Mouse (Mus musculus): ENCODE measurements around the gene Cox11. TPM values are rescaled to one million over a fixed set of nuclear protein-coding genes. Genes with fewer than 3 reads are reported as not detected.

The Cox11 gene
- polyA plus RNA-seq (2012; ENCODE audit: low replicate concordance) = 11.9 and 19.0 TPM in 2 replicates

DNA sequence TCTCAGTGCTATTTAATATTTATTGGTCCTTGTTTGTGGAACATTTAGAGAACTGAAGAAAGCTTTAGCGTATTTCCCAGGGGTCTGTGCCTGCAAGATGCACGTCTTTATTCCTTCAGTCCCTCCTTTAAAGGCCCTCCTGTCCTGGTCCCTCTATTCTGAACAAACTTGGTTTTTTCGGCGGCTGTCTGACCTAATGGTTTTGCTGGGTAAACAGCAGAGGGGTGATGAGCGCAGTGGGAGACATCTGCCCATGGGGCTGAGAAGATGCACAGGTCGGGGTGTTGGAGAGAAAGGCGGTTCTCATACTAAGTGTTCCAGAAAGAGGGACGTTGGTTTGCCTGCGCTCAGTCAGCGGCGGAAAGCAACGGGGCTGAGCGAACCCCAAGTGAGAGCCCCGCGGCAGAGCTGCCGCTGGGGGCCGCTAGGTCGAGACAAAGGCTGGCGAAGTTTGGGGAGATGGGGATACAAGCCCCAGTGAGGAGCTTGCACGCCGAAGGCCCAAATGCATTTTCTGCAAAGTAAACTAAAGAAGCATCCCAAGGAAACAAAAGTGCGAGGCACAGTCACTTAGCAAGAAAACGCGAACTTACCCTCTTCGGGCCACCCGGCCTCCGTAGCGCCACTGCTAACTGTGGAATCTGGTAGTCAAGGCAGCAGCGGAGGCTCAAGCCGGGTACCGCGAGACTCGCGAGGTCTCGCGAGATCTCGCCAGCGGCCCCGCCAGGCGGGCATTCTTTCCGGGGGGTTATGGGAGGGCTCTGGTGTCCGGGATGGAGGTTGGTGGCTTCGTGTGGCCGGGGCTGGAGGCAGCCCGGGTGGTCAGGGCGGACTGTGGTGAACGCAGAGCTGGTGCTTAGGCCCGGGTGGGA lies at the start of gene Cox11, which contains the start of gene Stxbp4:
Gene Cox11, plus strand, starts transcription at position 734 of the 872 bp plus-strand sequence.
Gene Stxbp4, minus strand, starts transcription at position 645 of the 872 bp plus-strand sequence.

DNA sequence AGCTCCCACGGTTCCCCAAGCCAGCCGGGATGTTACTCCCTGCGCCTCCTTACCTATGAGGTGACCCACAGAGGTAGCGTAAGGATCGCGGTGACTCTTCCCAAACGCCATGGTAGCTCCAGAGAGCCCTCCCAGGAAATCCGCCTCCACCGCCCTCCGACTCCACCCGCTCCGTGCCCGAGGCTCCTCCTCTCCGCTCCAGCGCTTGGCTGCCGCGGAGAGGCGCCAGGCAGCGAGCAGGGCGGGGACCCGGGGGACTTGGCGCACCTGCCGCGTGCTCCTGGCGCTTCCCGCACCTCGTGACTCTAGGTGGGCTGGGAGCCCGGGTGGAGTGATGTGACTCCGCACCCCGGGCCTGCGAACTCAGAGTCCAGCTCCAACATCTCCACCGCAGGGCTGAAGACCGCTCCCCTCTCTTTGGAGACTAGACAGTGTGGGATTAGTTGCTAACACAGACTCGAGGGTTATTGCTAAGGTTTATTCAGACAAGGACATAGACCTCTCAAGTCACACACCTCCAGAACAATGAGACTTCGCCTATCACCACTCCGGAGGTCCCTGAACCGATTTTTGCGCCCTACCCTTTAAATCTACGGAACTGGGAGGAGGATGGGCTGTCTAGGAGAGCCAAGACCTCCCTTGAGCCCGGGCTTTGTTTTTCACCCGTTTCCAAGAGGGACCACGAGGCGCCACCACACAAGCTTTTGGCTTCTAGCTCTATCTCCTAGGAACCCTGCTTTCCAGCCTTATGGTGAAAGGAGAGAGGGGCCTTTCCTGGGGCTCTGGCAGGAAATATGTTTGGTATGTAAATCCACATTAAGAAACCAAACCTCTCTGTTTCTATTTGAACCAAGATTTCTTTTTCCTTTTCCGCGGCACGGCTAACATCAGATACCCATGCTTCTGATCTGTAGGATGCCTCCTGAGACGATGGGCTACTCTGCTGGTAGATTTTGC lies 49.8 kb downstream of the Cox11 start, which contains the start of gene Tom1l1:
Gene Tom1l1, minus strand, starts transcription at position 907 of the 957 bp plus-strand sequence.

Other genes starting within 250 kb of the Cox11 start
- 1.5 and 7.2 TPM in 2 replicates for gene Hlf, start 247.3 kb upstream of the Cox11 start, polyA plus RNA-seq (2012; ENCODE audit: low replicate concordance)
- 0.11 and 0.29 TPM in 2 replicates for gene Stxbp4, start 89 bp upstream of the Cox11 start, polyA plus RNA-seq (2012; ENCODE audit: low replicate concordance)
- 0.04 and 0.65 TPM in 2 replicates for gene Tom1l1, start 50.2 kb downstream of the Cox11 start, polyA plus RNA-seq (2012; ENCODE audit: low replicate concordance)